Mouse (Mus musculus) liver, embryonic 12.5 days (tissue): ENCODE results near the gene Kcnj8. TPM values are rescaled to one million over a fixed set of nuclear protein-coding genes. Genes with fewer than 3 reads are reported as not detected.
A peak's percentile ranks its signal among the peaks of the same experiment; 100 is the strongest.

ENCODE experiments used
- ATAC-seq: fragments of 200-750 bp; cut with Nextera tagmentation; 2 replicates; pipeline ENCODE4 v1.8.0; 2017; ENCODE audit warnings: moderate number of reproducible peaks, mild to moderate bottlenecking, moderate library complexity
- H3K27ac ChIP-seq: fragments of 300-500 bp; sonication (generic); 2 replicates; pipeline ENCODE4 v1.5.1; 2016; ENCODE audit warnings: mild to moderate bottlenecking
- H3K27me3 ChIP-seq: fragments of 300-500 bp; sonication (generic); replicated peaks from 2 replicates; pipeline ENCODE4 v1.6.1; 2016; ENCODE audit warnings: mild to moderate bottlenecking, moderate library complexity
- H3K36me3 ChIP-seq: fragments of 300-500 bp; sonication (generic); 2 replicates; pipeline ENCODE4 v1.6.1; 2016; ENCODE audit warnings: mild to moderate bottlenecking, moderate library complexity
- H3K4me1 ChIP-seq: fragments of 300-500 bp; sonication (generic); 2 replicates; pipeline ENCODE4 v1.6.1; 2016
- H3K4me2 ChIP-seq: fragments of 300-500 bp; sonication (generic); 2 replicates; pipeline ENCODE4 v1.6.1; 2016; ENCODE audit warnings: mild to moderate bottlenecking, moderate library complexity
- H3K4me3 ChIP-seq: fragments of 300-500 bp; sonication (generic); 2 replicates; pipeline ENCODE4 v1.5.1; 2016; ENCODE audit warnings: mild to moderate bottlenecking, moderate library complexity
- H3K9ac ChIP-seq: fragments of 300-500 bp; sonication (generic); 2 replicates; pipeline ENCODE4 v1.6.1; 2016; ENCODE audit warnings: mild to moderate bottlenecking, moderate library complexity
- H3K9me3 ChIP-seq: fragments of 300-500 bp; sonication (generic); replicated peaks from 2 replicates; pipeline ENCODE4 v1.6.1; 2016; ENCODE audit warnings: mild to moderate bottlenecking, moderate library complexity
- WGBS: fragments of 180-500 bp; shearing (Covaris S2); methylation state at CpG from one replicate; pipeline ENCODE4 v1.1.7; 2016; ENCODE audit not compliant: insufficient replicate concordance; 5-methylcytosine and 5-hydroxymethylcytosine counted together
- polyA plus RNA-seq: library from polyadenylated mRNA; unstranded; fragments of >200 nt; fragmentation: Nextera tagmentation; extraction: Ambion mirVana; gene quantifications from 2 replicates; pipeline ENCODE4 v1.2.1, GENCODE M21; 2016

Kcnj8 gene
- polyA plus RNA-seq, 1 experiment from 2014 or later, result 3.1 TPM

DNA sequence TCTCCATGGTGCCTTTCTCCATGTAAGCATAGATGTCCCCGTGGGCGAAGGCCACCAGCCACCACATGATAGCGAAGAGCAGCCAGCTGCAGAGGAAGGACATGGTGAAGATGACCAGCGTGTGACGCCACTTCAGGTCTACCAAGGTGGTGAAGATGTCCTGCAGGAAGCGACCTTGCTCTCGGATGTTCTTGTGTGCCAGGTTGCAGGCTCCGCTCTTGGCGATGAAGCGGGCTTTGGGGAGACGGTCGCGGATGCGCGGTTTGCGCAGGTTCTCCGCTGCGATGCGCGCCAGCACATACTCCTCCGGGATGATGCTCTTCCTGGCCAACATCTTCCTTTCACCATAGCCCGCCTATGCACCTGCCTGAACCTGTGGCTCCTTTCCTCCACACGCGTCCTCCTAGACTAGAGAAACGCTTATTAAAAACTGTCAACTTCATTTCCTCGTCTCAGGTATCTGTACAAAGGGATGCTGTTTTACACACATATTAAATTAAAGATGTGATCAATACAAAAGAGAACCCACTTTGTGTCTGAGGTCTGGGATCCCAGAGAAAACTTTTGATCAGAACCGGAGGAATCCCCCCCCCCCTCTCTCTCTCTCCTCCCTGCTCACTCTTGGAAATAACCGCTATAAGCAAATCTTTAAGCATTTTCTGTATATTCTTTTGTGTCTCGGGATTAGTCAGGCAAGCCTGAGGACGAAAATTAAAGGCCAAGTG is 1.2 kb downstream of the Kcnj8 start:
- no peak for ATAC-seq
- H3K36me3 ChIP-seq, result no peaks in the 10 kb centered on the region
- H3K4me2 ChIP-seq, result peak overlapping the region; percentile 35
- H3K9ac ChIP-seq, result no peak overlapping the region
- peaks cover 11% of the 10 kb centered on the region; the same call in 1 of the 2 replicates for H3K4me1 ChIP-seq
- H3K27ac ChIP-seq, result no peak overlapping the region
- peak overlapping the region; percentile 9 for H3K4me3 ChIP-seq
- H3K9me3 ChIP-seq, result no peaks in the 10 kb centered on the region
- peaks cover 54% of the 10 kb centered on the region for H3K27me3 ChIP-seq
- WGBS, result 9% methylated on average over 30 of the region's 30 CpGs

DNA sequence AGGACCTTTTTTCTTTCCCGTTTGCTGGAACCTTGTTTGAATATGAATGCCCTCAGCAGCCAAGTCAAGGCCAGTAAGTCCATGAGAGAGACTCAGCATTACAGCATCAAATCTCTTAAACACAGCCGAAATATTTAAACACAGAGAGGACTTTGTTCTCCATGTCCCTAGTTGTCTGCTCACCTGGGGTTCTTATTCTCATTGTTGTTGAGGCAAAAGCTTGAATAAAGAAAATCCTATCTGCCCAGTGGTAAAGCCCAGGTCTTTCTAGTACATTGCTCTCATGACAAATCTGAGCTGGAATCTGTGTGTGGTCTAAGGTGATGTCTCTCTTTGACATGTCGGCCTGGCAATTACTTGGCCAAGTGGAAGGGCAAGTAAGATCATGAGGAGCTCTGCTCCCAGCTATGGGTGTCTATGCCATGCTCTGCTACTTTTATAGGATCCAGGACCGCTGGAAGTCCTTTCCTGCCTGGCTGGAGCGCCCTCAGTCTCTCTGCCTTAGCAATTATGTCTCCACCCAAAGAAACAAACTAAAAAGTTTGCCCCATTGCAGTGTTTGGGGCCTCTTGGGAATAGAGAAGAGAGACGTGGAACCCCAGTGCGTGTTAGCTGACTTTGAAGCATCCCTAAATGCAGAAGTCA is 2.6 kb downstream of the Kcnj8 start:
- H3K27ac ChIP-seq, result no peak overlapping the region
- no peak overlapping the region for H3K9ac ChIP-seq
- no peak overlapping the region for H3K4me3 ChIP-seq
- no peaks in the 10 kb centered on the region for H3K36me3 ChIP-seq
- no peaks in the 10 kb centered on the region for H3K9me3 ChIP-seq
- H3K4me1 ChIP-seq, result peaks cover 11% of the 10 kb centered on the region; the same call in 1 of the 2 replicates
- peaks cover 54% of the 10 kb centered on the region for H3K27me3 ChIP-seq
- H3K4me2 ChIP-seq, result no peak overlapping the region
- WGBS, result 34% methylated on average over 7 of the region's 7 CpGs
- ATAC-seq, result no peak

DNA sequence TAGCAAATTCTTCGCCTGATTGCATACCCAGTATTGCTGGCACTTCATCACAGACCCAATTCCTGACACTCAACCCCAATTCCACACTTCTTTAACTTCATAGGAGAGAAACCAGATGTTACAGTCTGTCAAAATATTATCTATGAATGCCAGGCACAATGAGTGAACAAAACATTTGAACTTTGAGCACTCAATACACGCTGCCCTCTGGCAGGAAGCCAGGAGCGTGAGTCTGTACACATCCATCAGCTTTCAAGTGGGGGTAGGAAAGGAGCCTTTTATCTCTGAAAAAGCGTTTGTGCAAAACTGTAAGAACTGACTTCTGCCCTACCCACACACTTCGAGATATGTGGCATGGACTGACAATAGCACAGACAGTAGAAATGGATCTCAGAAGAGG is 4.0 kb downstream of the Kcnj8 start:
- Histone ChIP-seq H3K4me1 (peaks cover 11% of the 10 kb centered on the region; the same call in 1 of the 2 replicates), H3K9me3 (no peaks in the 10 kb centered on the region), H3K4me2 (no peak overlapping the region), H3K9ac (no peak overlapping the region), H3K27ac (no peak overlapping the region), H3K4me3 (no peak overlapping the region), H3K36me3 (no peaks in the 10 kb centered on the region), H3K27me3 (peaks cover 42% of the 10 kb centered on the region)
- 23% methylated on average over 5 of the region's 5 CpGs for WGBS
- peak; percentile 28; the same call in 1 of the 2 replicates for ATAC-seq

DNA sequence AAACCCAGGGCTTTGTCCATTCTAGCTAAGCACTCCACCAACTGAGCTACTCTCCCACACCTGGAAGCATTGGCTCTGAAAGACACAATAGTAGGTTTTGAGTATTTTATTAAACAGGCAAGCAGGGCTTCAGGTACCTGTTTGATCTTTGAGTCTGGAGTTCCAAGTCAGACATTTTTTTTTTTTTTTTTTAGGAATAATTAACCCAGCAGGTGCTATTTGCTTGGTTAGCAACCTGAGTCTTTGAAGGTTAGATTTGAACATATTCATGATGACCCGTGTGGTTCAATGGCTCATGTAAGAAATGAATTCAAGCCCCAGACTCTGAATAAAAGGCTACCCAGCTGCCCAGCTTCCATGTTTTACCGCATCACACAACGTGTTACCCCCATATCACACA is 6.7 kb downstream of the Kcnj8 start:
- Histone ChIP-seq H3K4me3 (no peak overlapping the region), H3K9ac (no peak overlapping the region), H3K9me3 (no peaks in the 10 kb centered on the region), H3K27me3 (peaks cover 15% of the 10 kb centered on the region), H3K4me1 (no peaks in the 10 kb centered on the region), H3K4me2 (no peak overlapping the region), H3K36me3 (no peaks in the 10 kb centered on the region), H3K27ac (no peak overlapping the region)
- WGBS, result 71% methylated on average over 3 of the region's 3 CpGs
- no peak for ATAC-seq

DNA sequence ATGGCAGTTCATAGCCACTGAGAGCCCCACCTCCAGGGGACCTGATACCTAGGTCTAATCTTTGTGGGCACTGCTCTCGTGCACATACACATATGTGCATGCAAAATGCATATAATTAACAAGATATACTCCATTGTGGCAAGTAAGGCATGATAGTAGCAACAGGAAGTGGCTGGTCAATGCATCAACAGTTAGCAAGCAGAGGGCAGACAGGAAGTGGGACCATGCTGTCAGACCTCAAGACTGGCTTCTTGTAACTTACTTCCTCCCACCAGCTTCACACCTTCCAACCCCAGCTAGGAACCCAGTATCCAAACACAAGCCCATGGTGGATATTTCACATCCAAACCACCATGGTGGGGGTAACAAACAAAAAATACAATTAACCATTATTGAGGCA is 10.3 kb downstream of the Kcnj8 start:
- no peak overlapping the region for H3K27ac ChIP-seq
- no peak overlapping the region for H3K9ac ChIP-seq
- no peaks in the 10 kb centered on the region for H3K9me3 ChIP-seq
- no peaks in the 10 kb centered on the region for H3K4me1 ChIP-seq
- H3K4me3 ChIP-seq, result no peak overlapping the region
- H3K36me3 ChIP-seq, result no peaks in the 10 kb centered on the region
- no peaks in the 10 kb centered on the region for H3K27me3 ChIP-seq
- 21% methylated on average over 1 of the region's 1 CpGs for WGBS
- ATAC-seq, result no peak
- H3K4me2 ChIP-seq, result no peak overlapping the region

DNA sequence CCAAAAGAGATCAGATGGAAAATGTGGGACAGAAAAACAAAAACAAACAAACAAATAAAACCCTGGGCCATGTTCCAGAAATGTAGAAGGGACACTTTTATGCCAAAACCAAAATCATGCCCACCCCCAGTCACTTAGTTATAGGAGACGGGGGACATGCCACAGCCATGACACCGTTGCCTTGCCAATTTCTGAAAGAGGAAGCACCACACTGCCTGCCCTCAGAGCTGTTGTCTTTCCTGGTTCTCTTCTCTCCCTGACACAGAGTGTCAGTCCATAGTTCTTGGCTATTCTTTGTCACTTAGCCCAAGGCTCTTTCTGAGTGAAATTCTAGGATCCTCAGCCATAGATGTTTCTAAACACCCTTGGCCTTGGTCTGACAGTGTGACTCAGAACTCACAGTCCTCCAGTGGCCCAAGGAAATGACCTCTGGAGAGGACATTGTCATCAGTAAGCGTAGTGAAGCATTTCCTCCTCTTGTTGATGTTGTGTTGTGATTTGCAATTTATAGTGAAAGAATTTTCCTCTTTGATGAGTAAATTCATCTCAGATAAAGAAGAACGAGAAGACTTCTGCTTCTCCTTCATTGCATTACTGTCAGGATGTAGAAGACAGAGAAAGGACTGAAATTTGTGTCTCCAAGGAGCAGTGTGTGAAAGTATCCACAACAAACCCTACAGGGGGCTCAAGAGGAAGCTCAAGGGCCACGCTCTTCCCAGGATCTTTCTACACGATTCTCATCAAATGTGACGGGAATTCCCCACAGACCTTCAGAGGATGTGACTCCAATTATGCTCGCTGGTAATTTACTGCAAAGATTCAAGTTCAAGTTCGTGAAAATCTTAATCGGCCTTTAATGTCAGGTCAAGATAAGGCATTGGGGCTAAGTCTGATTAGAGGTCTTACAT is 12.4 kb downstream of the Kcnj8 start:
- no peak for ATAC-seq
- H3K4me1 ChIP-seq, result no peaks in the 10 kb centered on the region
- WGBS, result 59% methylated on average over 10 of the region's 10 CpGs
- H3K27ac ChIP-seq, result no peak overlapping the region
- no peak overlapping the region for H3K9ac ChIP-seq
- H3K36me3 ChIP-seq, result no peaks in the 10 kb centered on the region
- no peaks in the 10 kb centered on the region for H3K27me3 ChIP-seq
- no peak overlapping the region for H3K4me2 ChIP-seq
- H3K4me3 ChIP-seq, result no peak overlapping the region
- no peaks in the 10 kb centered on the region for H3K9me3 ChIP-seq

DNA sequence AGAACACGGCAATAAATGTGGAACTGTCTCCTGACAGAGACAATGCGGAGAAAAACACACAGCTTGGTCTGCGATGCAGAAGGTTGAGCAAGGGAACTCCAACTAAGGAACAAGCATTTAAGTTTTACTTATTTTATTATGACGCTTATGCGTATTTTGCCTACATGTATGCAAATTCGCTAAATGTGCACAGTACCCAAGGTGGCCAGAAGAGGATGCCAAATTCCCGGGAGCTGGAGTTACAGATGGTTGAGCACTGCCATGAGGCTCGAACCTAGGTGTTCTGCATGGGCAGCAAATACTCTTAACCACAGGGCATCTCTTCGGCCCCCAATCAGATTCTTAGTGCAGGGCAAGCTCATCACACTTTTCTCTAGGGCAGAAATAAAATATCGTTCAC is 13.3 kb downstream of the Kcnj8 start:
- no peak overlapping the region for H3K4me2 ChIP-seq
- no peaks in the 10 kb centered on the region for H3K36me3 ChIP-seq
- no peaks in the 10 kb centered on the region for H3K4me1 ChIP-seq
- 71% methylated on average over 10 of the region's 10 CpGs for WGBS
- H3K27me3 ChIP-seq, result no peaks in the 10 kb centered on the region
- H3K4me3 ChIP-seq, result no peak overlapping the region
- ATAC-seq, result no peak
- no peak overlapping the region for H3K9ac ChIP-seq
- H3K9me3 ChIP-seq, result no peaks in the 10 kb centered on the region
- H3K27ac ChIP-seq, result no peak overlapping the region

DNA sequence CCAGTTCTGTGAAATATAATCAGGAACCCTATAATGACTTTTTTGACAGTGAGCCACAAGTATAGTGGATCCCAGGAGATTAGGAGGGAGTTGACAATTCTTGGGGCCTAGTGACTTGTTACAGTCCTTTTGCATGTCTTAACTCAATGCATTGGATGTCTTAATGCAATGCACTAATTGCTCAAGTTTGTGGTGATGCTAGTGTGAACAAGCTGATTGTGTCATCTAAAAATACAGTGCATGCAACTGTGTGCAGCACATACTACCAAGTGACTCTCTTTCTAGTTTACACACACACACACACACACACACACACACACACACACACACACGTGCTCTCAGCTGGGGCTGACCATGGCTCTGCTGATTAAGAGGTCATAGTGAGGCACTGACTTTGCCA is 15.4 kb downstream of the Kcnj8 start:
- H3K27me3 ChIP-seq, result no peaks in the 10 kb centered on the region
- 43% methylated on average over 1 of the region's 1 CpGs for WGBS
- no peak overlapping the region for H3K9ac ChIP-seq
- H3K4me3 ChIP-seq, result no peak overlapping the region
- H3K9me3 ChIP-seq, result no peaks in the 10 kb centered on the region
- H3K36me3 ChIP-seq, result no peaks in the 10 kb centered on the region
- H3K4me2 ChIP-seq, result no peak overlapping the region
- no peak overlapping the region for H3K27ac ChIP-seq
- ATAC-seq, result no peak
- H3K4me1 ChIP-seq, result no peaks in the 10 kb centered on the region

DNA sequence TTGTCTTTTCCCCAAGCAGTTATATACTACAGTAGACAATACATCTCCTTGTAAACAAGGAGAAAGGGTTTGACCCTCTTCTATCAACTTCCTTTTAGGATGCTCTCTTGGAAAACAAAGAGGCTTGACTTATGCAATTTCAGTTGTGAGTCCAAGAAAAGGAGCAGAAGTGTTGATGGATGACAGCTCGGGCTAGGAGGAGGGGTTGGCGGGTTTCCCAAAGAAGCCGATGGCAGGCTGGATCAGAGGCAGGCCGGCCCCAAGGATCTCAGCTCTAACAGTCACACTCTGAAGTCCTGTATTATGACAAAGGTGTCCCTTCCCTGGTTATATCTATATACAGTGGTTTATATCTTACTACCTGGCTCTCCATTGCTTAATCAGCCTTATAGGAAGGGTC is 19.9 kb downstream of the Kcnj8 start:
- no peaks in the 10 kb centered on the region for H3K36me3 ChIP-seq
- no peak overlapping the region for H3K4me3 ChIP-seq
- H3K27ac ChIP-seq, result no peak overlapping the region
- 78% methylated on average over 4 of the region's 4 CpGs for WGBS
- no peaks in the 10 kb centered on the region for H3K4me1 ChIP-seq
- H3K9ac ChIP-seq, result no peak overlapping the region
- no peaks in the 10 kb centered on the region for H3K27me3 ChIP-seq
- no peak overlapping the region for H3K4me2 ChIP-seq
- no peak for ATAC-seq
- H3K9me3 ChIP-seq, result no peaks in the 10 kb centered on the region

DNA sequence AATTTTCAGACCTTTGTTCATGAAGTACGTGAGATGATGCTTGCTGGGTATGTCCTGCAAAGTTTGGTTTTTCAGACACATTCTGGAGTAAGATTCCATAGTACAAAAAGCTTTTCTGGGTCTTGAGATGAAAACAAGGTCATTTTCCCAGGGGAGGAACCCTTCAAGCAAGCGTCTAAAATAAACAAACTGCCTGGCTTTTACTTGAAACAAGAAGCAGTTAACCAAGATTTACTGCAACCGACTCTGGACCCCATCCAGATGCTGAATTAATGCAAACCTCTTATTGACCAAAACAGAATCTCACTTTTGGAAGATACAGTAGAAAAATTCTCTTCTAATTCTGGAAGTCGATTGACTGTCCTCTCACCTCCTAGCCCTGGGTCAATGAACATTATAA is 20.5 kb downstream of the Kcnj8 start:
- no peak overlapping the region for H3K4me2 ChIP-seq
- no peaks in the 10 kb centered on the region for H3K36me3 ChIP-seq
- no peak overlapping the region for H3K9ac ChIP-seq
- H3K4me1 ChIP-seq, result no peaks in the 10 kb centered on the region
- no peaks in the 10 kb centered on the region for H3K9me3 ChIP-seq
- H3K4me3 ChIP-seq, result no peak overlapping the region
- H3K27ac ChIP-seq, result no peak overlapping the region
- ATAC-seq, result no peak
- WGBS, result 47% methylated on average over 4 of the region's 4 CpGs
- no peaks in the 10 kb centered on the region for H3K27me3 ChIP-seq

DNA sequence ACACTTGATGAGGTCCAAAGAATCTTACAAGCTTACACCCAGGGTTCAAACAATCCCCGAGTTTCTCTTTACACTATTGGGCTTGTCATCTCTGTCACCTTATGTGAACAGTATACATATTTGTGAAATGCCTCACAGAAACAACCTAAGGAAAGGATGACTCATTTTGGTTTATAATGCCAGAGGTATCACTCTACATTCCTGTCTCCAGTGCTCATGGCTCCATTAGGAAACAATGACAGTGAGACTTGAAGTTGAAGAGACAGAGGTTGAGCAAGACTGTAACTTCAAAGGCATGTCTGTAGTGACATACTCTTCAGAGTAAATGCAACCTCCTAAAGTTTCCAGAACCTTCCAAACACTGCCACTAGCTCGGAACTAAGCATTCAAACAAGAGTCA is 23.0 kb downstream of the Kcnj8 start:
- H3K27ac ChIP-seq, result no peak overlapping the region
- H3K4me1 ChIP-seq, result no peaks in the 10 kb centered on the region
- no peak overlapping the region for H3K9ac ChIP-seq
- no peak overlapping the region for H3K4me2 ChIP-seq
- ATAC-seq, result no peak
- H3K36me3 ChIP-seq, result no peaks in the 10 kb centered on the region
- no peaks in the 10 kb centered on the region for H3K9me3 ChIP-seq
- no peak overlapping the region for H3K4me3 ChIP-seq
- 65% methylated on average over 2 of the region's 2 CpGs for WGBS
- no peaks in the 10 kb centered on the region for H3K27me3 ChIP-seq

DNA sequence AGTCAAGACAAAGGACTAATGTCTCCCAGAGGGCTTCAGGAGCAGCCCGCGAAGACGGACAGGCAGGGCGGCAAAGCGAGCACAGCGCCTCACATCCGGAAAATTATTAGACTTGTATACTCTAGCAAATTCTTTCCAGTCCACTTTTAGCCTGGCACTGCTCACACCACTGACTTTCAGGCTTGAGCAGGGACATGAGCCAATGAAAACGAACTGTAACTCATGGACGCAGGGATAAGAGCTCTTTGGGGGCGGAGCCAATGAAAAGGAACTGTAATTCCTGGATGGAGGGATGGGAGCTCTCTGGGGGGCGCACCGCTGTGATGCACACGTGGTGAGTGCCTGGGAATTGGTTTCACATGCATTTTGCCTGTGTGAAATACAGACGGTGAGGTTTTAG is 26.3 kb downstream of the Kcnj8 start:
- Histone ChIP-seq H3K4me2 (no peak overlapping the region), H3K9ac (no peak overlapping the region), H3K4me1 (no peaks in the 10 kb centered on the region), H3K27ac (no peak overlapping the region), H3K9me3 (no peaks in the 10 kb centered on the region), H3K27me3 (no peaks in the 10 kb centered on the region), H3K36me3 (no peaks in the 10 kb centered on the region), H3K4me3 (no peak overlapping the region)
- ATAC-seq, result no peak
- 53% methylated on average over 14 of the region's 14 CpGs for WGBS
